In genomic region chr8:79208181-79208580, GRCm38 (mm10) we compare ENCODE assay signal across 19 mouse cellular contexts. TPM values are rescaled to one million over a fixed set of nuclear protein-coding genes. Genes with fewer than 3 reads are reported as not detected.
A peak's percentile ranks its signal among the peaks of the same experiment; 100 is the strongest.
DNase-seq lines count a peak whose midpoint lies in the region; ATAC-seq lines count a peak whose summit lies in the region.
"Had no signal": no experiment of that assay in that cellular context is flagged by ENCODE, and none has a peak within 500 bp of the region (broad histone marks: within the 10 kb centered on the region; RNA-seq: fewer than 3 reads in every experiment).

No protein-coding gene starts in this region.

- H3K36me3 ChIP-seq in heart, embryonic 15.5 days = no peaks in the 10 kb centered on the region
- no peaks in the 10 kb centered on the region for H3K36me3 ChIP-seq in embryonic facial prominence, embryonic 14.5 days (ENCODE audit: control insufficient read depth, insufficient read depth, low read length)
- no peaks in the 10 kb centered on the region for H3K36me3 ChIP-seq in stomach, embryonic 14.5 days (ENCODE audit: control insufficient read depth, insufficient read depth, low read length)
- H3K36me3 ChIP-seq: forebrain, embryonic 12.5 days; intestine, embryonic 15.5 days; midbrain, embryonic 15.5 days; neural tube, embryonic 13.5 days had no signal

- H3K9ac ChIP-seq in heart, embryonic 15.5 days = no peak overlapping the region
- H3K9ac ChIP-seq in embryonic facial prominence, embryonic 14.5 days (ENCODE audit: low read depth, low read length) = no peak overlapping the region; the same call in 1 of the 2 replicates
- no peak overlapping the region for H3K9ac ChIP-seq in stomach, embryonic 14.5 days (replicated peaks; ENCODE audit: low read depth, low read length)
- H3K9ac ChIP-seq: liver, postnatal 0 days; midbrain, embryonic 15.5 days; neural tube, embryonic 13.5 days had no signal

- H3K27ac ChIP-seq in heart, embryonic 15.5 days = peak overlapping the region; percentile 89
- peak overlapping the region; percentile 98 for H3K27ac ChIP-seq in embryonic facial prominence, embryonic 14.5 days (replicated peaks; ENCODE audit: low read depth, low read length)
- 0 out of 2 replicates have a peak overlapping the region, but pooled peaks have one; percentile 94 for H3K27ac ChIP-seq in stomach, embryonic 14.5 days (ENCODE audit: low read length)
- H3K27ac ChIP-seq: macrophage; midbrain, embryonic 15.5 days had no signal

- no peak for DNase-seq in heart, adult 9 months (ENCODE audit: low spot score in 2 of 2)
- peak; percentile 62 for DNase-seq in Muller cell, postnatal 12 days (ENCODE audit: inconsistent ontology term)
- no peak for DNase-seq in embryonic facial prominence, embryonic 14.5 days (ENCODE audit: low spot score)
- no peak for DNase-seq in frontal cortex, postnatal 36 days (ENCODE audit: low spot score in 2 of 2)
- DNase-seq: liver, postnatal 0 days had no signal

- ATAC-seq in heart, embryonic 15.5 days (replicated peaks; ENCODE audit: insufficient number of reproducible peaks, insufficient read depth, low FRiP score, low read depth) = no peak
- ATAC-seq in embryonic facial prominence, embryonic 14.5 days (ENCODE audit: low read depth) = no peak
- no peak for ATAC-seq in stomach, embryonic 14.5 days (ENCODE audit: insufficient number of reproducible peaks, insufficient read depth, low FRiP score, low read depth)
- no peak for ATAC-seq in granulocyte monocyte progenitor cell, adult 5-6 weeks (replicated peaks; ENCODE audit: poor library complexity, severe bottlenecking)

- H3K9me3 ChIP-seq in heart, embryonic 15.5 days (replicated peaks) = no peaks in the 10 kb centered on the region
- no peaks in the 10 kb centered on the region for H3K9me3 ChIP-seq in embryonic facial prominence, embryonic 14.5 days (ENCODE audit: control insufficient read depth, low read length)
- H3K9me3 ChIP-seq in stomach, embryonic 14.5 days (ENCODE audit: control insufficient read depth, low read depth, low read length) = no peaks in the 10 kb centered on the region
- H3K9me3 ChIP-seq: forebrain, embryonic 12.5 days; intestine, embryonic 15.5 days; midbrain, embryonic 15.5 days; neural tube, embryonic 13.5 days had no signal

- no peak overlapping the region for H3K4me2 ChIP-seq in heart, embryonic 15.5 days
- H3K4me2 ChIP-seq in embryonic facial prominence, embryonic 14.5 days (ENCODE audit: low read depth, low read length) = peak overlapping the region; percentile 62
- no peak overlapping the region for H3K4me2 ChIP-seq in stomach, embryonic 14.5 days (replicated peaks; ENCODE audit: low read depth, low read length)

- peaks cover 42% of the 10 kb centered on the region for H3K4me1 ChIP-seq in heart, embryonic 15.5 days (replicated peaks)
- H3K4me1 ChIP-seq in embryonic facial prominence, embryonic 14.5 days (ENCODE audit: control insufficient read depth, insufficient read depth, low read length) = peaks cover 53% of the 10 kb centered on the region
- H3K4me1 ChIP-seq in stomach, embryonic 14.5 days (ENCODE audit: control insufficient read depth, insufficient read depth, low read length) = peaks cover 20% of the 10 kb centered on the region

- no peak overlapping the region for H3K4me3 ChIP-seq in heart, embryonic 15.5 days
- H3K4me3 ChIP-seq in embryonic facial prominence, embryonic 14.5 days (ENCODE audit: low read depth, low read length) = no peak overlapping the region
- no peak overlapping the region for H3K4me3 ChIP-seq in stomach, embryonic 14.5 days (ENCODE audit: low read depth, low read length)
- H3K4me3 ChIP-seq: forebrain, embryonic 12.5 days; intestine, embryonic 15.5 days; midbrain, embryonic 15.5 days; neural tube, embryonic 13.5 days had no signal

- no peaks in the 10 kb centered on the region for H3K27me3 ChIP-seq in heart, embryonic 15.5 days
- no peaks in the 10 kb centered on the region for H3K27me3 ChIP-seq in embryonic facial prominence, embryonic 14.5 days (replicated peaks; ENCODE audit: control insufficient read depth, insufficient read depth, low read length)
- H3K27me3 ChIP-seq in stomach, embryonic 14.5 days (ENCODE audit: control insufficient read depth, insufficient read depth, low read length) = no peaks in the 10 kb centered on the region
- H3K27me3 ChIP-seq: forebrain, embryonic 12.5 days; intestine, embryonic 15.5 days; midbrain, embryonic 15.5 days; neural tube, embryonic 13.5 days had no signal

- 42% methylated on average over 3 of the region's 3 CpGs for WGBS in heart, embryonic 15.5 days
- WGBS in embryonic facial prominence, embryonic 14.5 days = 23% methylated on average over 3 of the region's 3 CpGs
- WGBS in stomach, embryonic 14.5 days = 36% methylated on average over 3 of the region's 3 CpGs

RNA-seq across cellular contexts. Expression of gene 1700011L22Rik, which starts 40.2 kb away (rescaled TPM):
- not detected in 2 replicates for polyA plus RNA-seq in heart, embryonic 15.5 days (2015; fragmentation: Nextera tagmentation; extraction: Ambion mirVana)
- not detected in 2 replicates for polyA plus RNA-seq in embryonic facial prominence, embryonic 14.5 days (2014; fragmentation: Nextera tagmentation; extraction: Ambion mirVana)
- not detected in 2 replicates for polyA plus RNA-seq in stomach, embryonic 14.5 days (2014; fragmentation: Nextera tagmentation; extraction: Ambion mirVana)
- not detected in 2 replicates for total RNA-seq in granulocyte monocyte progenitor cell, adult 5-6 weeks (2014; fragmentation: Nextera tagmentation)
- not detected in 2 replicates for total RNA-seq in granulocyte monocyte progenitor cell, adult 5-6 weeks (2017)
- total RNA-seq: adrenal gland, adult 18-20 months; gastrocnemius, adult 8-10 months; heart, postnatal 25 days; layer of hippocampus, postnatal 10 days; left cerebral cortex, postnatal 36 days had no signal
- polyA plus RNA-seq: forebrain, embryonic 12.5 days; intestine, embryonic 15.5 days; kidney, embryonic 16.5 days; liver, postnatal 0 days; macrophage; midbrain, embryonic 15.5 days; neural tube, embryonic 13.5 days had no signal
